Comparison of ENCODE assay signal across 9 mouse cellular contexts in the genomic region with DNA sequence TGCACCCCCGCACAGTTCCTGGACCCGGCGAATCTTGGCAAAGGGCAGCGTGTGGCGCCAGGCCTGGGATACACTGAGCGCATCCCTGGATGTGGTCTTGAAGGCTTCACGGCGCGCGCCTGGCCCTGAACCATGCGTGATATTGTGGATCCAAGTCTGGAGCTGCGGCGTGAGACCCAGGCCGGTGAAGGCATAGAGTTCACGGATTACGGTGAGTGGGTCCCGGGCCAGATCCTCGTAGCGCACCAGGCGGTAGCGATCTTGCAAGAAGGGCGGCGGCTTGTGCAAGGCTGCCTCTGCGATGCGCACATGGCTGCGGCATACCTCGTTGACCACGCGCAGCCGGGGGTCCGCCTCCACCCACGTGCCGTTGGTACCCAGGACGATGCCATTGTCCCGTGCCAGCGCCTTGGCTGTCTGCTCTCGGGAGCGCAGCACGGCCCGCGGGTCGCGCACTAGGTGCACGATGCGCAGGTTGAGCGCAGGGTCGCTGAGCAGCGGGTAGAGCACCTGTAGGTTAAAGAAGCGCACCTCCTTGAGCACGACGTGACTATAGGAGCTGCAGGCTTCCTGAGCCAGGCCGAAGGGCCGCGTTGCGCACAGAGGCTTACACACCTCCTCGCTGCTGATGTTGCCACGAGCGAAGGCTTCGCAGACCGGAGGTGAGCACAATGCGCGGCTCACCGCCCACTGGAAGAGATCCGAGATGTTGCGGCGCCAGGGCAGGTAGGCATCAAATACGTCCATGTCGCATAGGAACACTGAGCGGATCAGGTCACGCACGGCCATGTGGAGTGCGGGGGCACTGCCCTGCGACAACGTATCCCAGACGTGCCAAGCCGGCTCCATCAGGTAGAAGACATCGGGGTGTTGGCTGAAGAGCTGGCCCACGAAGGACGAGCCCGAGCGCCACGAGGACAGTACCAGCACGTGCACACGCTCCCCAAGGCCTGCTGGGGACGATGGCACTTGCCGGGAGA. TPM values are rescaled to one million over a fixed set of nuclear protein-coding genes. Genes with fewer than 3 reads are reported as not detected.
DNase-seq lines count a peak whose midpoint lies in the region; ATAC-seq and TF ChIP-seq lines count a peak whose summit lies in the region.
"Had no signal": no experiment of that assay in that cellular context is flagged by ENCODE, and none has a peak within 500 bp of the region (broad histone marks: within the 10 kb centered on the region; RNA-seq: fewer than 3 reads in every experiment).

No protein-coding gene starts in this region.

- H3K9me3 ChIP-seq in E14TG2a.4 (ENCODE audit: low read length), result no peaks in the 10 kb centered on the region
- H3K9me3 ChIP-seq in embryonic facial prominence, embryonic 14.5 days (ENCODE audit: control insufficient read depth, low read length), result no peaks in the 10 kb centered on the region
- H3K9me3 ChIP-seq in limb, embryonic 14.5 days (ENCODE audit: control insufficient read depth, low read length), result no peaks in the 10 kb centered on the region

- H3K36me3 ChIP-seq in E14TG2a.4 (ENCODE audit: insufficient read depth, low read length), result peaks cover 6% of the 10 kb centered on the region; the same call in 1 of the 2 replicates
- H3K36me3 ChIP-seq in embryonic facial prominence, embryonic 14.5 days (ENCODE audit: control insufficient read depth, insufficient read depth, low read length), result no peaks in the 10 kb centered on the region
- H3K36me3 ChIP-seq in limb, embryonic 14.5 days (ENCODE audit: control insufficient read depth, insufficient read depth, low read length), result no peaks in the 10 kb centered on the region

- no peak for TF ChIP-seq CTCF in gastrocnemius, adult 2 months (IDR thresholded peaks at IDR 0.05)
- no peak for TF ChIP-seq CTCF in E14TG2a.4 (conservative IDR thresholded peaks at IDR 0.05; ENCODE audit: low read length)

- no peak for TF ChIP-seq POLR2A in limb, embryonic 14.5 days (IDR thresholded peaks at IDR 0.05; ENCODE audit: borderline replicate concordance, extremely low read depth, insufficient read depth, insufficient read length)

- intact Hi-C loops in gastrocnemius, adult 2 months (cut with DNase I), result no loop called here

- 0 out of 2 replicates have a peak, but pooled peaks have one; percentile 28 for ATAC-seq in embryonic facial prominence, embryonic 14.5 days (ENCODE audit: low read depth)
- ATAC-seq in limb, embryonic 14.5 days (ENCODE audit: low FRiP score, low read depth), result no peak

- H3K27ac ChIP-seq in gastrocnemius, adult 2 months, result no peak overlapping the region
- H3K27ac ChIP-seq in embryonic facial prominence, embryonic 14.5 days (replicated peaks; ENCODE audit: low read depth, low read length), result no peak overlapping the region
- no peak overlapping the region for H3K27ac ChIP-seq in limb, embryonic 14.5 days (replicated peaks; ENCODE audit: low read depth, low read length)
- H3K27ac ChIP-seq: macrophage had no signal

- no peak for DNase-seq in gastrocnemius, adult 2 months
- DNase-seq in gastrocnemius, postnatal 10 days, result no peak
- no peak for DNase-seq in embryonic facial prominence, embryonic 14.5 days (ENCODE audit: low spot score)
- no peak for DNase-seq in limb, embryonic 14.5 days (ENCODE audit: low spot score)
- no peak for DNase-seq in spleen, adult 18-20 months
- no peak for DNase-seq in layer of hippocampus, postnatal 14 days (ENCODE audit: low spot score in 2 of 2)
- no peak for DNase-seq in adrenal gland, postnatal 25 days

- peak overlapping the region; percentile 17 for H3K4me3 ChIP-seq in gastrocnemius, adult 2 months
- peak overlapping the region; percentile 78 for H3K4me3 ChIP-seq in E14TG2a.4 (replicated peaks; ENCODE audit: low read length)
- peak overlapping the region; percentile 22 for H3K4me3 ChIP-seq in embryonic facial prominence, embryonic 14.5 days (ENCODE audit: low read depth, low read length)
- H3K4me3 ChIP-seq in limb, embryonic 14.5 days (replicated peaks; ENCODE audit: low read length), result peak overlapping the region; percentile 24

- H3K4me2 ChIP-seq in embryonic facial prominence, embryonic 14.5 days (ENCODE audit: low read depth, low read length), result peak overlapping the region; percentile 44
- peak overlapping the region; percentile 45 for H3K4me2 ChIP-seq in limb, embryonic 14.5 days (replicated peaks; ENCODE audit: low read depth, low read length, severe bottlenecking)

- H3K4me1 ChIP-seq in E14TG2a.4 (replicated peaks; ENCODE audit: low read depth, low read length), result peaks cover 65% of the 10 kb centered on the region
- H3K4me1 ChIP-seq in embryonic facial prominence, embryonic 14.5 days (ENCODE audit: control insufficient read depth, insufficient read depth, low read length), result peaks cover 7% of the 10 kb centered on the region; the same call in 1 of the 2 replicates
- peaks cover 12% of the 10 kb centered on the region for H3K4me1 ChIP-seq in limb, embryonic 14.5 days (ENCODE audit: control insufficient read depth, insufficient read depth, low read length)

- no peak overlapping the region for H3K9ac ChIP-seq in embryonic facial prominence, embryonic 14.5 days (ENCODE audit: low read depth, low read length)
- H3K9ac ChIP-seq in limb, embryonic 14.5 days (ENCODE audit: low read depth, low read length, severe bottlenecking), result no peak overlapping the region; the same call in 1 of the 2 replicates

- H3K27me3 ChIP-seq in E14TG2a.4 (ENCODE audit: insufficient read depth, low read length), result peaks cover 30% of the 10 kb centered on the region
- peaks cover 30% of the 10 kb centered on the region for H3K27me3 ChIP-seq in embryonic facial prominence, embryonic 14.5 days (replicated peaks; ENCODE audit: control insufficient read depth, insufficient read depth, low read length)
- H3K27me3 ChIP-seq in limb, embryonic 14.5 days (ENCODE audit: control insufficient read depth, insufficient read depth, low read length), result peaks cover 30% of the 10 kb centered on the region

- WGBS in embryonic facial prominence, embryonic 14.5 days, result 11% methylated on average over 79 of the region's 86 CpGs
- WGBS in limb, embryonic 14.5 days, result 17% methylated on average over 82 of the region's 86 CpGs

RNA-seq across cellular contexts. Expression of a gene that starts 13.7 kb away (rescaled TPM):
- total RNA-seq in gastrocnemius, adult 2 months (2021), result 1 to 10 TPM; 2.1 to 2.7 TPM
- 1 to 10 TPM; 1.8 to 2.3 TPM for total RNA-seq in gastrocnemius, postnatal 10 days (2021)
- polyA plus RNA-seq in embryonic facial prominence, embryonic 14.5 days (2014; fragmentation: Nextera tagmentation; extraction: Ambion mirVana), result 3.6 and 4.1 TPM in 2 replicates
- polyA plus RNA-seq in limb, embryonic 14.5 days (2012; rRNA removed), result 5.8 and 7.0 TPM in 2 replicates
- polyA plus RNA-seq in limb, embryonic 14.5 days (2014; fragmentation: Nextera tagmentation; extraction: Ambion mirVana), result 4.0 and 5.1 TPM in 2 replicates
- 1 to 10 TPM; 3.5 to 4.4 TPM for total RNA-seq in layer of hippocampus, postnatal 14 days (2021)
- 7.0 and 7.6 TPM in 2 replicates for total RNA-seq in adrenal gland, postnatal 25 days (2021)

RNA-seq across cellular contexts. Expression of a gene that starts 20.0 kb away (rescaled TPM):
- total RNA-seq in gastrocnemius, adult 2 months (2021), result under 1 TPM in 1 of 2 experiments, not detected in 1; 0.14 TPM
- 1 to 10 TPM; 2.8 to 3.3 TPM for total RNA-seq in gastrocnemius, postnatal 10 days (2021)
- polyA plus RNA-seq in embryonic facial prominence, embryonic 14.5 days (2014; fragmentation: Nextera tagmentation; extraction: Ambion mirVana), result 4.7 and 5.4 TPM in 2 replicates
- 11.7 and 17.0 TPM in 2 replicates for polyA plus RNA-seq in limb, embryonic 14.5 days (2012; rRNA removed)
- 12.1 and 12.2 TPM in 2 replicates for polyA plus RNA-seq in limb, embryonic 14.5 days (2014; fragmentation: Nextera tagmentation; extraction: Ambion mirVana)
- under 1 TPM; 0.44 to 0.95 TPM for total RNA-seq in layer of hippocampus, postnatal 14 days (2021)
- total RNA-seq in adrenal gland, postnatal 25 days (2021), result not detected in 2 replicates
- polyA plus RNA-seq: macrophage had no signal

RNA-seq across cellular contexts. Expression of a gene that starts 36.1 kb away (rescaled TPM):
- total RNA-seq in gastrocnemius, adult 2 months (2021), result 10 to 100 TPM; 17.1 to 21.3 TPM
- total RNA-seq in gastrocnemius, postnatal 10 days (2021), result 10 to 100 TPM; 33.3 to 43.3 TPM
- polyA plus RNA-seq in embryonic facial prominence, embryonic 14.5 days (2014; fragmentation: Nextera tagmentation; extraction: Ambion mirVana), result 202 and 203 TPM in 2 replicates
- polyA plus RNA-seq in limb, embryonic 14.5 days (2012; rRNA removed), result 50.4 and 129 TPM in 2 replicates
- polyA plus RNA-seq in limb, embryonic 14.5 days (2014; fragmentation: Nextera tagmentation; extraction: Ambion mirVana), result 210 and 219 TPM in 2 replicates
- 10 to 100 TPM; 76.0 to 81.3 TPM for total RNA-seq in layer of hippocampus, postnatal 14 days (2021)
- 80.4 and 85.9 TPM in 2 replicates for total RNA-seq in adrenal gland, postnatal 25 days (2021)

RNA-seq across cellular contexts. Expression of a gene that starts 43.5 kb away (rescaled TPM):
- under 1 TPM; 0.73 to 0.94 TPM for total RNA-seq in gastrocnemius, adult 2 months (2021)
- 1 to 10 TPM; 1.6 to 1.9 TPM for total RNA-seq in gastrocnemius, postnatal 10 days (2021)
- polyA plus RNA-seq in embryonic facial prominence, embryonic 14.5 days (2014; fragmentation: Nextera tagmentation; extraction: Ambion mirVana), result 14.9 and 15.8 TPM in 2 replicates
- 16.3 and 19.8 TPM in 2 replicates for polyA plus RNA-seq in limb, embryonic 14.5 days (2012; rRNA removed)
- 15.7 and 17.9 TPM in 2 replicates for polyA plus RNA-seq in limb, embryonic 14.5 days (2014; fragmentation: Nextera tagmentation; extraction: Ambion mirVana)
- total RNA-seq in layer of hippocampus, postnatal 14 days (2021), result 1 to 10 TPM; 9.6 to 9.9 TPM
- 5.1 and 7.3 TPM in 2 replicates for total RNA-seq in adrenal gland, postnatal 25 days (2021)

RNA-seq across cellular contexts. Expression of a gene that starts 50.3 kb away (rescaled TPM):
- total RNA-seq in gastrocnemius, adult 2 months (2021), result 100 to 1,000 TPM in 1 of 2 experiments, 10 to 100 TPM in 1; 99.6 to 105 TPM
- total RNA-seq in gastrocnemius, postnatal 10 days (2021), result 10 to 100 TPM; 74.8 to 81.4 TPM
- polyA plus RNA-seq in embryonic facial prominence, embryonic 14.5 days (2014; fragmentation: Nextera tagmentation; extraction: Ambion mirVana), result 168 and 182 TPM in 2 replicates
- 55.6 and 56.6 TPM in 2 replicates for polyA plus RNA-seq in limb, embryonic 14.5 days (2012; rRNA removed)
- polyA plus RNA-seq in limb, embryonic 14.5 days (2014; fragmentation: Nextera tagmentation; extraction: Ambion mirVana), result 148 and 163 TPM in 2 replicates
- total RNA-seq in layer of hippocampus, postnatal 14 days (2021), result 100 to 1,000 TPM; 219 to 221 TPM
- 127 and 172 TPM in 2 replicates for total RNA-seq in adrenal gland, postnatal 25 days (2021)

Comparison
In these comparisons a context has a peak if more than half of its experiments do, and no peak if none do; other contexts are left out.
1. H3K4me3 ChIP-seq: peak in every context shown above with its lines; median percentile 78 in E14TG2a.4; 24 in limb, embryonic 14.5 days; 22 in embryonic facial prominence, embryonic 14.5 days; 17 in gastrocnemius, adult 2 months.